Mouse (Mus musculus) heart, postnatal 0 days (tissue): ENCODE results near the gene Mlh1. TPM values are rescaled to one million over a fixed set of nuclear protein-coding genes. Genes with fewer than 3 reads are reported as not detected.

Experiments
- ATAC-seq: fragments of 200-750 bp; cut with Nextera tagmentation; 2 replicates; pipeline ENCODE4 v1.8.0; 2017; ENCODE audit warnings: low read depth, moderate number of reproducible peaks, moderate library complexity; ENCODE audit not compliant: insufficient read depth
- DNase-seq: peaks from one replicate; pipeline ENCODE4 v3.0.0-alpha.2; 2016; ENCODE audit warnings: low spot score
- H3K27ac ChIP-seq: fragments of 300-500 bp; sonication (generic); 2 replicates; pipeline ENCODE4 v1.5.1; 2014; ENCODE audit warnings: low read depth, mild to moderate bottlenecking
- H3K27me3 ChIP-seq: fragments of 300-500 bp; sonication (generic); 2 replicates; pipeline ENCODE4 v1.6.1; 2014; ENCODE audit warnings: low read length, mixed read lengths; ENCODE audit not compliant: control insufficient read depth, insufficient read depth
- H3K36me3 ChIP-seq: fragments of 300-500 bp; sonication (generic); replicated peaks from 2 replicates; pipeline ENCODE4 v1.6.1; 2014; ENCODE audit warnings: low read length, mixed read lengths; ENCODE audit not compliant: control insufficient read depth, insufficient read depth
- H3K4me1 ChIP-seq: fragments of 300-500 bp; sonication (generic); 2 replicates; pipeline ENCODE4 v1.6.1; 2014; ENCODE audit warnings: antibody characterized with exemption; ENCODE audit not compliant: control insufficient read depth, insufficient read depth
- H3K4me2 ChIP-seq: fragments of 300-500 bp; sonication (generic); 2 replicates; pipeline ENCODE4 v1.6.1; 2014; ENCODE audit warnings: low read depth, mild to moderate bottlenecking, low read length, moderate library complexity
- H3K4me3 ChIP-seq: fragments of 300-500 bp; sonication (generic); 2 replicates; pipeline ENCODE4 v1.5.1; 2014; ENCODE audit warnings: low read depth, low read length
- H3K9ac ChIP-seq: fragments of 300-500 bp; sonication (generic); replicated peaks from 2 replicates; pipeline ENCODE4 v1.6.1; 2014; ENCODE audit warnings: low read depth, low read length, mixed read lengths
- H3K9me3 ChIP-seq: fragments of 300-500 bp; sonication (generic); replicated peaks from 2 replicates; pipeline ENCODE4 v1.6.1; 2016; ENCODE audit warnings: low read length; ENCODE audit not compliant: control insufficient read depth
- CTCF ChIP-seq: IDR thresholded peaks from 2 replicates; pipeline ENCODE4 v1.5.1; 2016; ENCODE audit warnings: antibody characterized with exemption, control low read depth, low read depth
- EP300 ChIP-seq: IDR thresholded peaks from 2 replicates; pipeline ENCODE4 v1.6.1; 2016; ENCODE audit warnings: antibody characterized with exemption, low read depth
- WGBS: fragments of 180-500 bp; shearing (Covaris S2); extraction: QIAGEN DNeasy Blood & Tissue Kit; methylation state at CpG from one replicate; pipeline ENCODE4 v1.1.7; 2014; 5-methylcytosine and 5-hydroxymethylcytosine counted together
- polyA plus RNA-seq: library from polyadenylated mRNA; unstranded; fragments of >200 nt; fragmentation: Nextera tagmentation; extraction: Ambion mirVana; gene quantifications from 2 replicates; pipeline ENCODE4 v1.2.1, GENCODE M21; 2015
- total RNA-seq: library from RNA; depleted of rRNA; stranded (reverse); fragments of >200 nt; gene quantifications from 2 replicates; pipeline ENCODE4 v1.2.3, GENCODE M21; 2014; ENCODE audit warnings: low replicate concordance

Gene Mlh1
- total and polyA plus RNA-seq, 2 experiments from 2014 or later: 18.4 to 19.7 TPM

- ATAC-seq: no peak
- H3K36me3 ChIP-seq: peaks cover 79% of the 10 kb centered on the region
- no peaks in the 10 kb centered on the region for H3K9me3 ChIP-seq
- TF ChIP-seq CTCF: no peak
- TF ChIP-seq EP300: no peak
- DNase-seq: no peak
- no peak overlapping the region for H3K4me2 ChIP-seq
- no peak overlapping the region for H3K9ac ChIP-seq
- H3K27ac ChIP-seq: no peak overlapping the region
- no peaks in the 10 kb centered on the region for H3K27me3 ChIP-seq
- peaks cover 6% of the 10 kb centered on the region for H3K4me1 ChIP-seq
- no peak overlapping the region for H3K4me3 ChIP-seq
These were observed 33.9 kb downstream of the Mlh1 start for GRCm38 (mm10) chr9:111237726-111238125.

GRCm38 (mm10) chr9:111234701-111235100, 36.9 kb downstream of the Mlh1 start:
- Histone ChIP-seq H3K9me3 (no peaks in the 10 kb centered on the region), H3K36me3 (peaks cover 87% of the 10 kb centered on the region), H3K4me3 (no peak overlapping the region), H3K27me3 (no peaks in the 10 kb centered on the region), H3K4me2 (no peak overlapping the region), H3K4me1 (0 out of 2 replicates have a peak, but pooled peaks cover 3% of the 10 kb centered on the region), H3K9ac (no peak overlapping the region), H3K27ac (no peak overlapping the region)
- 82% methylated on average over 9 of the region's 9 CpGs for WGBS
- TF ChIP-seq EP300 (no peak), CTCF (peak; percentile 36)
- no peak for ATAC-seq
- DNase-seq: no peak

GRCm38 (mm10) chr9:111228446-111228845, 43.1 kb downstream of the Mlh1 start:
- 20% methylated on average over 5 of the region's 5 CpGs for WGBS
- no peak overlapping the region for H3K4me2 ChIP-seq
- DNase-seq (peak; percentile 77), ATAC-seq (peak; percentile 82)
- no peak overlapping the region for H3K9ac ChIP-seq
- no peaks in the 10 kb centered on the region for H3K27me3 ChIP-seq
- peak overlapping the region; percentile 59 for H3K27ac ChIP-seq
- peaks cover 35% of the 10 kb centered on the region for H3K4me1 ChIP-seq
- no peaks in the 10 kb centered on the region for H3K9me3 ChIP-seq
- H3K4me3 ChIP-seq: no peak overlapping the region
- TF ChIP-seq EP300 (peak; percentile 85), CTCF (no peak)
- peaks cover 81% of the 10 kb centered on the region for H3K36me3 ChIP-seq

GRCm38 (mm10) chr9:111223406-111223805, 48.2 kb downstream of the Mlh1 start:
- peaks cover 87% of the 10 kb centered on the region for H3K36me3 ChIP-seq
- no peaks in the 10 kb centered on the region for H3K27me3 ChIP-seq
- 94% methylated on average over 5 of the region's 5 CpGs for WGBS

DNA sequence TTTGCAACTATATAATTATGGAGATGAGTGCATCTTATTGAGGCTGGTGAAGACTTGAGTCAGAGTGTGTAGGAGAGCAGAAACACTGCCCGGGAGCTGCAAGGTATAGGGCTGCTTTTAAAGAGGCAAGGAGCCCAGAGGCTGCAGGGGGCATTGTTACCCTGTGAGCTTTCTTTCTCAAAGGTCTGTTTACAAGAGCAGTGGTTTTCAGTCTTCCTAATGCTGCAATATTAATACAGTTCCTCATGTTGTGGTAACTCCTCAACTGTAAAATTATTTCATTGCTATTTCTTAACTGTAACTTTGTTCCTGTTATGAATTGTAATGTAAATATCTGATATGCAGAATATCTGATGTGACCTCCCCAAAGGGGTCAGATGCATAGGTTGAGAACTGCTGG, 50.0 kb downstream of the Mlh1 start:
- Histone ChIP-seq H3K4me3 (no peak overlapping the region), H3K9ac (no peak overlapping the region), H3K27ac (no peak overlapping the region), H3K9me3 (no peaks in the 10 kb centered on the region), H3K4me1 (peaks cover 11% of the 10 kb centered on the region; the same call in 1 of the 2 replicates), H3K4me2 (no peak overlapping the region), H3K27me3 (no peaks in the 10 kb centered on the region), H3K36me3 (peaks cover 95% of the 10 kb centered on the region)
- 81% methylated on average over 1 of the region's 1 CpGs for whole genome bisulfite sequencing
- DNase-seq (no peak), ATAC-seq (no peak)
- TF ChIP-seq EP300 (no peak), CTCF (no peak)

More at GRCm38 (mm10) chr9:111223406-111223805, 48.2 kb downstream of the Mlh1 start:
- Histone ChIP-seq H3K9me3 (no peaks in the 10 kb centered on the region), H3K4me1 (peaks cover 19% of the 10 kb centered on the region), H3K4me3 (no peak overlapping the region), H3K9ac (no peak overlapping the region), H3K4me2 (no peak overlapping the region), H3K27ac (no peak overlapping the region)
- no peak for TF ChIP-seq CTCF
- no peak for TF ChIP-seq EP300
- DNase-seq (no peak), ATAC-seq (no peak)

DNA sequence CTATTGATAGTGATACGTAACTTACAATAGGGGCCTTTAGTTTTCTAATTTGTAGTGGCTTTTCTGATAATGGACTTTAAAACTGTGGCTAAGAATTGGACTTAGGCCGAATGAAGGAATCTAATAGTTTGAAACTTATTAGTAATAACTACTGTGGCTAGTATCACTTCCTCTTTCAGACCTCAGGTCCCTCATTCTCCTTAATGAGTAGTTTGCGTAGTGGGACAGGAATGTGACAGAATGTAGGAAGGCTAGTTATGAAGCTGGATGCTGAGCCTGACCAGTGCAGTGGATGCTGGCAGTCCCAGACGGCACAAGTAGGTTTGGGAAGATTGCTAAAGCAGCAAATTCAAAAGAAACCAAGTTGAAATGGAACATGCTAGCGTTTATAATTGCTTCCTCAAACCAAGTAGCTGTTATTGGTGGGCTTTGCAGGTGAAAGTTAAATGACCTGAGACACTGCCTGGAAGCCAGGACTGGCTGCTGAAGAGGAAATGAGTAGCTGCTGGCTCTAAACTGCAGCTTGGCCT, 51.0 kb downstream of the Mlh1 start:
- TF ChIP-seq EP300 (no peak), CTCF (no peak)
- ATAC-seq: no peak
- Histone ChIP-seq H3K9me3 (no peaks in the 10 kb centered on the region), H3K4me3 (no peak overlapping the region), H3K4me1 (0 out of 2 replicates have a peak, but pooled peaks cover 3% of the 10 kb centered on the region), H3K27ac (no peak overlapping the region), H3K9ac (no peak overlapping the region), H3K27me3 (no peaks in the 10 kb centered on the region), H3K4me2 (no peak overlapping the region), H3K36me3 (peaks cover 95% of the 10 kb centered on the region)
- WGBS: 86% methylated on average over 5 of the region's 5 CpGs
- DNase-seq: no peak
